Mouse (Mus musculus) olfactory bulb, adult 2 months (tissue): ENCODE results near the gene Prr13.

ENCODE experiments used
- CTCF ChIP-seq: fragments of 200-500 bp; IDR thresholded peaks from 2 replicates; pipeline ENCODE4 v1.5.1; 2012; ENCODE audit warnings: low read depth, mild to moderate bottlenecking, low read length, moderate library complexity; ENCODE audit not compliant: insufficient read depth
- POLR2A ChIP-seq: fragments of 200-500 bp; IDR thresholded peaks from 2 replicates; pipeline ENCODE4 v1.6.1; 2012; ENCODE audit warnings: mild to moderate bottlenecking, low read depth, low read length, moderate library complexity; ENCODE audit not compliant: insufficient read depth

GRCm38 (mm10) chr15:102445146-102445545 is 13.7 kb upstream of the Prr13 start, which contains the start of gene Amhr2:
- TF ChIP-seq CTCF (no peak), POLR2A (no peak)
